Mouse (Mus musculus): ENCODE measurements around the gene Lgr4. TPM values are rescaled to one million over a fixed set of nuclear protein-coding genes. Genes with fewer than 3 reads are reported as not detected.

The Lgr4 gene
- total RNA-seq, 2 experiments from 2014 or later, result 24.7 to 24.9 TPM

Other genes with a start within 250 kb of the Lgr4 start
- under 1 TPM; 0.44 to 0.94 TPM for gene Bdnf, start 242.9 kb upstream of the Lgr4 start, total RNA-seq (2021)
- gene Lin7c, start 26.8 kb upstream of the Lgr4 start, total RNA-seq (2021), result 10 to 100 TPM; 22.5 to 27.8 TPM
- gene Ccdc34, start 100.2 kb downstream of the Lgr4 start, total RNA-seq (2021), result 1 to 10 TPM; 2.5 to 3.4 TPM